Comparison of ENCODE assay signal across 8 mouse cellular contexts in the genomic region with DNA sequence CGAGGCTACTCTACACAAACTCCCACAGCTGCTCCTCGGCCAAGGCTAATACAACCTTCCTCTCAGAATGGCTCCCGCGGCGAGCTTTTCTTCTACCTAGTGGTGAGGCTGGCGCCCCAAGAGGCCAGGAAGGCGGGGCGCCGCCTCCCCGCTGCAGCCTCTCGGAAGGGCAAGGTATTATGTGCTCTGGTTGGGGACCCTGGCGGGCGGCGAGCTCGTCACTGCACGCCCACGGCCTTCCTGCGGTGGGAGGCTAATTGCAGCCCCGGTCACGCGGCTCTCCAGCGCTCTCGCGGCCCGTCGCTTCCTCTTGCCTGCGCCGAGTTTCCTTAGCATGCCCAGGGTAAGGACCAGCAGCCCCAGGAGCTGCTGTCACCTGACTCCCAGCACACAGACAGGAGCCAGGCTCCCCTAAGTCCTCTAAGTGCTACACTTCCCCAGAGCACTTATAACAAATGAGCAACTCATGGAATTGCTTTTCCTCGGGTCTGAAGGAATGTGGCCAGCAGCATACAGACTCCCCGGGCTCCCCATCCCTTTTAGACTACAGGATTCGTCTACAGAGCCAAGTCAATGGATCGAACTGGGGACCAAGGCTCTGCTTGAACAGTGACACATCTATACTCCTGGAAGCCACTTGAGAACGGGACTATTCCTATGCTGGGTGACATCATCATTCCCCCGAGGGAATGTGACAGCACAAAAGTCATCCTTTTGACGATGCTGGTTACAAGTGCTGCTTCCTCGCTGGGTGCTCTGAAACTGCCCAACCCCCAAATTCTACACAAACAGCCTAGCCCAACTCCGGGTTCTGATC. TPM values are rescaled to one million over a fixed set of nuclear protein-coding genes. Genes with fewer than 3 reads are reported as not detected.
A peak's percentile ranks its signal among the peaks of the same experiment; 100 is the strongest.
DNase-seq lines count a peak whose midpoint lies in the region; ATAC-seq and TF ChIP-seq lines count a peak whose summit lies in the region.

No protein-coding gene starts in this region.

- WGBS in embryonic facial prominence, embryonic 15.5 days: 2% methylated on average over 37 of the region's 37 CpGs
- WGBS in lung, embryonic 14.5 days: 2% methylated on average over 37 of the region's 37 CpGs
- 1% methylated on average over 37 of the region's 37 CpGs for WGBS in neural tube, embryonic 15.5 days

- peak overlapping the region; percentile 90 for H3K4me2 ChIP-seq in embryonic facial prominence, embryonic 15.5 days (replicated peaks)
- peak overlapping the region; percentile 70 for H3K4me2 ChIP-seq in lung, embryonic 14.5 days
- H3K4me2 ChIP-seq in neural tube, embryonic 15.5 days: peak overlapping the region; percentile 83

- H3K4me1 ChIP-seq in embryonic facial prominence, embryonic 15.5 days: peaks cover 20% of the 10 kb centered on the region
- H3K4me1 ChIP-seq in lung, embryonic 14.5 days (ENCODE audit: insufficient read depth): 0 out of 2 replicates have a peak, but pooled peaks cover 8% of the 10 kb centered on the region
- H3K4me1 ChIP-seq in neural tube, embryonic 15.5 days: peaks cover 28% of the 10 kb centered on the region

- peak; percentile 50 for TF ChIP-seq CTCF in lung, embryonic 14.5 days (IDR thresholded peaks at IDR 0.05; ENCODE audit: low read depth)

- DNase-seq in B cell, adult 2 months: peak; percentile 74 to 76
- DNase-seq in adrenal gland, postnatal 25 days: peak; percentile 64
- peak; percentile 56 to 67 for DNase-seq in heart, postnatal 10 days
- peak; percentile 73 for DNase-seq in kidney, postnatal 14 days
- DNase-seq in lung, embryonic 14.5 days: peak; percentile 75
- DNase-seq in thymus, adult 18-20 months: peak; percentile 12 to 20

- H3K4me3 ChIP-seq in embryonic facial prominence, embryonic 15.5 days (replicated peaks): peak overlapping the region; percentile 47
- H3K4me3 ChIP-seq in lung, embryonic 14.5 days (ENCODE audit: low read depth, low read length): peak overlapping the region; percentile 36
- peak overlapping the region; percentile 40 for H3K4me3 ChIP-seq in neural tube, embryonic 15.5 days (replicated peaks)

- H3K27me3 ChIP-seq in embryonic facial prominence, embryonic 15.5 days: no peaks in the 10 kb centered on the region
- H3K27me3 ChIP-seq in lung, embryonic 14.5 days (ENCODE audit: insufficient read depth, low read length): no peaks in the 10 kb centered on the region
- H3K27me3 ChIP-seq in neural tube, embryonic 15.5 days (replicated peaks): no peaks in the 10 kb centered on the region

- no peaks in the 10 kb centered on the region for H3K9me3 ChIP-seq in embryonic facial prominence, embryonic 15.5 days (replicated peaks)
- H3K9me3 ChIP-seq in lung, embryonic 14.5 days (ENCODE audit: low read depth, low read length): no peaks in the 10 kb centered on the region
- H3K9me3 ChIP-seq in neural tube, embryonic 15.5 days (replicated peaks): no peaks in the 10 kb centered on the region

- intact Hi-C loops in heart, postnatal 10 days (cut with DNase I): no loop called here

- peak; percentile 64 for ATAC-seq in embryonic facial prominence, embryonic 15.5 days (ENCODE audit: insufficient number of reproducible peaks, low FRiP score, low TSS enrichment, low read depth)
- peak; percentile 77 for ATAC-seq in lung, embryonic 14.5 days (ENCODE audit: insufficient read depth)
- peak; percentile 83 for ATAC-seq in neural tube, embryonic 15.5 days (ENCODE audit: low FRiP score)

- peaks cover 20% of the 10 kb centered on the region for H3K36me3 ChIP-seq in embryonic facial prominence, embryonic 15.5 days
- H3K36me3 ChIP-seq in lung, embryonic 14.5 days (ENCODE audit: insufficient read depth): peaks cover 25% of the 10 kb centered on the region
- peaks cover 18% of the 10 kb centered on the region for H3K36me3 ChIP-seq in neural tube, embryonic 15.5 days

- H3K9ac ChIP-seq in embryonic facial prominence, embryonic 15.5 days: peak overlapping the region; percentile 35; the same call in 1 of the 2 replicates
- peak overlapping the region; percentile 50 for H3K9ac ChIP-seq in lung, embryonic 14.5 days
- peak overlapping the region; percentile 52 for H3K9ac ChIP-seq in neural tube, embryonic 15.5 days (replicated peaks)

- peak overlapping the region; percentile 28; the same call in 1 of the 2 replicates for H3K27ac ChIP-seq in embryonic facial prominence, embryonic 15.5 days (replicated peaks)
- no peak overlapping the region for H3K27ac ChIP-seq in lung, embryonic 14.5 days (ENCODE audit: low read depth)
- H3K27ac ChIP-seq in neural tube, embryonic 15.5 days (replicated peaks): peak overlapping the region; percentile 77

RNA-seq across cellular contexts. Expression of a gene that starts 19.5 kb away (rescaled TPM):
- total RNA-seq in adrenal gland, postnatal 25 days (2021): not detected in 2 replicates
- polyA plus RNA-seq in embryonic facial prominence, embryonic 15.5 days (2015; fragmentation: Nextera tagmentation; extraction: Ambion mirVana): not detected in 2 replicates
- total RNA-seq in heart, postnatal 10 days (2021): 1 to 10 TPM in 1 of 2 experiments, not detected in 1; 1.0 TPM
- not detected in 2 replicates for polyA plus RNA-seq in lung, embryonic 14.5 days (2014; fragmentation: Nextera tagmentation; extraction: Ambion mirVana)
- not detected in 2 replicates for polyA plus RNA-seq in neural tube, embryonic 15.5 days (2015; fragmentation: Nextera tagmentation; extraction: Ambion mirVana)

RNA-seq across cellular contexts. Expression of a gene that starts 19.6 kb away (rescaled TPM):
- total RNA-seq in adrenal gland, postnatal 25 days (2021): 18.3 and 20.5 TPM in 2 replicates
- polyA plus RNA-seq in embryonic facial prominence, embryonic 15.5 days (2015; fragmentation: Nextera tagmentation; extraction: Ambion mirVana): 6.0 and 6.2 TPM in 2 replicates
- total RNA-seq in heart, postnatal 10 days (2021): 10 to 100 TPM; 25.3 to 29.4 TPM
- polyA plus RNA-seq in lung, embryonic 14.5 days (2014; fragmentation: Nextera tagmentation; extraction: Ambion mirVana): 40.7 and 45.3 TPM in 2 replicates
- 8.8 and 10.8 TPM in 2 replicates for polyA plus RNA-seq in neural tube, embryonic 15.5 days (2015; fragmentation: Nextera tagmentation; extraction: Ambion mirVana)

RNA-seq across cellular contexts. Expression of a gene that starts 34.0 kb away (rescaled TPM):
- total RNA-seq in adrenal gland, postnatal 25 days (2021): 48.2 and 56.0 TPM in 2 replicates
- polyA plus RNA-seq in embryonic facial prominence, embryonic 15.5 days (2015; fragmentation: Nextera tagmentation; extraction: Ambion mirVana): 65.1 and 69.1 TPM in 2 replicates
- 10 to 100 TPM; 70.0 to 78.2 TPM for total RNA-seq in heart, postnatal 10 days (2021)
- 69.3 and 74.9 TPM in 2 replicates for polyA plus RNA-seq in lung, embryonic 14.5 days (2014; fragmentation: Nextera tagmentation; extraction: Ambion mirVana)
- 44.4 and 47.2 TPM in 2 replicates for polyA plus RNA-seq in neural tube, embryonic 15.5 days (2015; fragmentation: Nextera tagmentation; extraction: Ambion mirVana)

Comparison
In these comparisons a context has a peak if more than half of its experiments do, and no peak if none do; other contexts are left out.
1. DNase-seq: peak in every context shown above with its lines; median percentile 75 in B cell, adult 2 months; 75 in lung, embryonic 14.5 days; 73 in kidney, postnatal 14 days; 64 in adrenal gland, postnatal 25 days; 62 in heart, postnatal 10 days; 16 in thymus, adult 18-20 months.